Mouse (Mus musculus) olfactory bulb, adult 2 months (tissue): ENCODE measurements around the gene Zbtb42. TPM values are rescaled to one million over a fixed set of nuclear protein-coding genes. Genes with fewer than 3 reads are reported as not detected.
A peak's percentile ranks its signal among the peaks of the same experiment; 100 is the strongest.

Experiments used
- H3K27ac ChIP-seq: fragments of 200-500 bp; 2 replicates; pipeline ENCODE4 v1.5.1; 2012; ENCODE audit warnings: low read depth, low read length; ENCODE audit not compliant: insufficient read depth
- H3K4me1 ChIP-seq: fragments of 200-500 bp; 2 replicates; pipeline ENCODE4 v1.6.1; 2012; ENCODE audit warnings: low read length; ENCODE audit not compliant: control insufficient read depth, insufficient read depth
- H3K4me3 ChIP-seq: fragments of 200-500 bp; 2 replicates; pipeline ENCODE4 v1.5.1; 2012; ENCODE audit warnings: mild to moderate bottlenecking, low read depth, low read length, moderate library complexity; ENCODE audit not compliant: insufficient read depth
- CTCF ChIP-seq: fragments of 200-500 bp; IDR thresholded peaks from 2 replicates; pipeline ENCODE4 v1.5.1; 2012; ENCODE audit warnings: low read depth, mild to moderate bottlenecking, low read length, moderate library complexity; ENCODE audit not compliant: insufficient read depth
- POLR2A ChIP-seq: fragments of 200-500 bp; IDR thresholded peaks from 2 replicates; pipeline ENCODE4 v1.6.1; 2012; ENCODE audit warnings: mild to moderate bottlenecking, low read depth, low read length, moderate library complexity; ENCODE audit not compliant: insufficient read depth
- WGBS: fragments of 180-500 bp; shearing (Covaris S2); methylation state at CpG from one replicate; pipeline ENCODE4 v1.1.7; 2018; 5-methylcytosine and 5-hydroxymethylcytosine counted together
- polyA plus RNA-seq: library from polyadenylated mRNA; stranded (reverse); fragments of >200 nt; gene quantifications from 2 replicates; pipeline ENCODE4 v1.2.4, GENCODE M21; 2012; ENCODE audit warnings: low replicate concordance; ENCODE audit not compliant: missing spikeins, insufficient read depth, insufficient read length

The Zbtb42 gene
- polyA plus RNA-seq, 1 experiment: not detected

DNA sequence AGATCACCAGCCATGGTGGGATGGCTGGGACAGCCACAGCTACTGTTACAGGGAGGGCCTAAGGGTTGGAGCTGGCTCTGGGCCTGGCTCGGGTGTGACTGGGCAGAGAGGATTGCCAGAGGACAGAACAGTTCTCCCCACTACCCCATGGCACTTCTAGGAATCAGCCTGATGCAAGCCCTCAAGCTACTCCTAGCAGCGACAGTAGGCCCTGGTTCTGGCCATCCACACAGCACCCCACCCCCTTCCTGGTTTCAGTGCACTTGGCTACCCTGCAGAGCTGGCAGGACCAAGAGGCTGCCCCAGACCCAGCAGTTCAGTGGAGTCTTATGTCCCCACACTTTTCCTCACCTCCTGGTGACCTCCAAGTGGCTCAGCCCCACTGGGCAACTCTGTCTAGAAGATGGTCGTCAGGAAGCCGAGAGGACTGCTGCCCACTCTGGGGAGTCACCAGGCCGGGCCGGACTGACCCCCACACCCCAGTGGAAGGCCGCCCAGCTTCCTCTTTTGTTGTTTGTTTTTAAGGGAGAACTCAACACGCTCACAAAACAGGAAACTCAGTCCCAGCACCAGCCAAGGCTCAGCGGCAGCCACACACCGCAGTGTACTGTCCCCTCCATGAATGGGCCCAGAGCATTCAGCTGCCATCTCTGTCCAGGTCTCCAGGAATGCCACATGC is 10.9 kb upstream of the Zbtb42 start:
- no peak overlapping the region for H3K27ac ChIP-seq
- TF ChIP-seq POLR2A (no peak), CTCF (no peak)
- WGBS: 40% methylated on average over 10 of the region's 10 CpGs
- H3K4me3 ChIP-seq: no peak overlapping the region
- H3K4me1 ChIP-seq: peaks cover 74% of the 10 kb centered on the region

GRCm38 (mm10) chr12:112670718-112671393 is 7.8 kb upstream of the Zbtb42 start:
- peaks cover 67% of the 10 kb centered on the region for H3K4me1 ChIP-seq
- 40% methylated on average over 9 of the region's 9 CpGs for WGBS

DNA sequence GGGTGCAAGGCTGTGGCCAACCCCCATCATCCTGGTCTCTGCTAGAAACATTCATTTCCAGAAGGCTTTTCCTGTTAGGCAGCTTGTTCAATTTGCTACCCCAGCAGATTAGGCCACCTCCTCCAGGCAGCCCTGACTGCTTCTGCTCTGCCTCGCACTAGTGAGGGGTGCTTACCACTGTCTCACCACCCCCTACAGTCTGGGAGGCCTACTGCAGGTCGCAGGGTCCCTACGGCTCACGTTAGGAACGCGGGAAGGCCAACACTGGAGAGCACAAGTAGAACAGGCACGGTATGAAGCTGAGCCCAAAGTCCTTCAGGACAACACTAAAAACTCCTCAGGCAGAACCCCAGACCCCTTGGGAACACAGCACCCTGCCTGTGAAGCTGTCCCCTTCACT is 6.7 kb upstream of the Zbtb42 start:
- WGBS: 82% methylated on average over 7 of the region's 7 CpGs
- Histone ChIP-seq H3K4me1 (peaks cover 57% of the 10 kb centered on the region), H3K4me3 (no peak overlapping the region), H3K27ac (no peak overlapping the region)
- TF ChIP-seq POLR2A (no peak), CTCF (no peak)

More at GRCm38 (mm10) chr12:112670718-112671393, 7.8 kb upstream of the Zbtb42 start:
- no peak overlapping the region for H3K4me3 ChIP-seq
- TF ChIP-seq POLR2A (no peak), CTCF (no peak)
- no peak overlapping the region for H3K27ac ChIP-seq

- no peak overlapping the region for H3K27ac ChIP-seq
- peaks cover 48% of the 10 kb centered on the region for H3K4me1 ChIP-seq
- TF ChIP-seq POLR2A (no peak), CTCF (no peak)
- 4% methylated on average over 21 of the region's 21 CpGs for WGBS
- H3K4me3 ChIP-seq: peak overlapping the region; percentile 99
These were observed 5.7 kb upstream of the Zbtb42 start for GRCm38 (mm10) chr12:112672744-112673575.

DNA sequence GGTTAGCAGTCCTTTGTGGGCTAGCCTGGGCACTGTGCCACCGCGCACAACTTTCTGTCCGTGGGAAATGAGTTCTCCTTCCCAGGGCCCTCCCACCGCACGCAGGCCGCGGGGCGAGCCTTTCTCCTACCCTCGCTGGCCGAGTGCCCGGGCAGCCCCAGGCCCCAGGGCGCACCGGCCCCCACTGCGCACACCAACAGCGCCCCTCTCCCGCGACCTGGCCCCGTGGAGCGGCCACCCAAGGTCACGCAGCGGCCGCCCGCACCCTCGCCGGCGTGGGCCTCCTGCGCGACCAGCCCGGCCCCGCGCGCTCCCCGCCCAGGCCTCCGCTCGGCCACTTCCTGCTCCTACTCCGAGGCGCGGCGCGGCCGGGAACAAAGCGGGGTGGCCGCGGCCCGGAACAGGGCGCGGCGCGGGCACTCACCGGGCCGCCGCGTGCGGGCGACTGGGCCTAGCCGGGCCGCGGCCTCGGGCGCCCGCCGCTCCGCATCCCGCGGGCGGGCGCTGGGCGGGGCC is 5.0 kb upstream of the Zbtb42 start:
- H3K4me1 ChIP-seq: peaks cover 48% of the 10 kb centered on the region

DNA sequence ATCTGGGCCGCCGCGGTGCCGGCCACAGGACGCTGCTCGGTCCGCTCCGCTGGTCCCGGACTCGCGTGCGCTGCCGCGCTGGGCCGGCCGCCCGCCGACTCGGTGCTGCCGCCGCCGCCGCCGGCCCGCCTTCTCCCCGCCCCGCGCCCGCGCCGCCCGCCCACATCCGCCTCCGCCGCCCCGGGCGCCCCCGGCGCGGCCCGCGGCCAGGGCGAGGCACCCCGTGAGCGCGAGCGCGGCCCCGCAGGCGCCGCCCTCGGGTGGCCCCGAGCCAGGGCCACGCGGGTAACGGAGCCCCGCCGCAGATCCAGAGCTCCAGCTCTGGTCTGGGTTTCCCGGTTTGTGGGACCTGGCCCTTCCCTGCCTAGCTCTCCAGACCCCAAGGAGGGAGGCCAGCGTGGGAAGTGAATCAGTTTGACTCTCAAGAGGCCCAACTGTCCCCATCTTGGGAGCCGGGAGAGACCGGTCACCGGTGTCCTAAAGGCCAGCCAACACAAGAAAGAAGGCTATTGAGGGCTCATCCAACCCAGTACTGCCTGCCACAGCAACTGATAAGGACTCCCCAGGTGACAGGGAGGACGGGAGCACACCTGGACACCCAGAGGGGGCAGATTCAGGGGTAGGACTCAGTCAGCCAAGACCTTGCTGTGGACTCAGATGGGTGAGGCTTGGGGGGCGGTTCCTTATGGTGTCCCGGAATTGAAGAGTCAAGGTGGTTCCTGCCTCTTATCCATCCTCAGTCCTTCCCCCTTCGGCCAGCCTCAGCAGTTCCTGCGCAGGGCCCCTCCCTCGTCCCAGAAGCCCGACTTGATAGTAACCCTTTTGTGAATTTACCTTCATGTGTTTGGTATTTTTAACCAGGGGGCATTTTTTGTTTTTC is 4.3 kb upstream of the Zbtb42 start, which contains the start of gene Akt1:
Akt1 (minus strand) TSS at position 753 of the 880 bp plus-strand sequence.
- WGBS: 16% methylated on average over 70 of the region's 70 CpGs
- Histone ChIP-seq H3K4me1 (peaks cover 53% of the 10 kb centered on the region), H3K27ac (peak within 1 kb of the TSS; percentile 63), H3K4me3 (peak within 1 kb of the TSS; percentile 99)
- TF ChIP-seq POLR2A (no peak), CTCF (no peak)

More for the DNA sequence above, 5.0 kb upstream of the Zbtb42 start:
- 6% methylated on average over 68 of the region's 68 CpGs for WGBS
- H3K4me3 ChIP-seq: peak overlapping the region; percentile 99
- no peak for TF ChIP-seq POLR2A
- no peak for TF ChIP-seq CTCF
- H3K27ac ChIP-seq: peak overlapping the region; percentile 63

DNA sequence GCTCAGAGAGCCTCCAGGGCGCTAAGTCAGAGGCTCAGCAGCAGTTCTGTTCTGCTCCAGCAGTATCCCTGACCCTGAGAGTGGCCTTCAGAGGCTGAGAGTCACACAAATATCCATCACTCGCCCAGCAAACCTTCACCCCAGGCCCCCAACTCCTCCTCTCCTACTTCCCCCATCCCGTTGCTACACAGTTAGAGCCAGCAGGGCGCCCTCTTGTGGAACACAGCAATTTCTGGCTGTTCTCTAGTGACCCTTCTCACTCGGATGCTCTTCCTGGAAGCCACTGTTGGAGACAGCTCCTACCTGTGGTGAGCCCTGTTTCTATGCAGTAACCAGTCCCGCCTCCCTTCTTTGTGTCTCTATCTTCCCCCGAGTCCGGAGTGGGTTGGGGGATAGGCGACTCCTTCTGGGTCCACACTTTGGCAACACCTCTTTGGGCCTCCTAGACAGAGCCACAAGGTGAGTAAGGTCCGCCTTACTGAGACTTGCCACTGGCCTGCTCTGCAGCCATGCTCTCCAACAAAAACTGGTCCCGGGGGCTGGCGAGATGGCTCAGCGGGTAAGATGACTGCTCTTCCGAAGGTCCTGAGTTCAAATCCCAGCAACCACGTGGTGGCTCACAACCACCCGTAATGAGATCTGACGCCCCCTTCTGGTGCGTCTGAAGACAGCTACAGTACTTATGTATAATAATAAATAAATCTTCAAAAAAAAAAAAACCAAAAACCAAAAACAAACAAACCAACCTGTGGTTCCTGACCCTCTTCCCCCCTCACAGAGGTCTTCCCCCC is 3.2 kb upstream of the Zbtb42 start:
- TF ChIP-seq POLR2A (no peak), CTCF (peak; percentile 26; the same call in 1 of the 2 replicates)
- Histone ChIP-seq H3K4me3 (no peak overlapping the region), H3K27ac (no peak overlapping the region), H3K4me1 (peaks cover 58% of the 10 kb centered on the region)
- 19% methylated on average over 18 of the region's 18 CpGs for WGBS

DNA sequence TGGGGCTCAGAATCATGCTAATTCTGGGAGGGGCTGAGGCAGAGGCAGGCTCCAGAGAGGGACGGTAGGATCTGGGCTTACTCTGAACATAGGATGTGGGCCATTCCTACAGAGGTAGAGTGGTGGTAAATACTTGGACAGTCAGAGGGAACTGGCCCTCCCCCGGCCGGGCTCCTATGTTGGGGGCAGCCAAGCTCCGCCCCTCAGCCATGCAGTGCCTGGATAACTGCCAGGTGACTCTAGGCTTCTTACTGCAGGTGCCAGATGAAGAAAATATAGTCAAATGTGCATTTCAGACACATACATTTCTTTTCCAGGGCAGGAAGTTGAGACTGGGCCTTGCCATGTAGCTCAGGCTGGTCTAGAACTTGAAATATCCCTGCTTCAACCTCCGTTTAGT is 1.6 kb upstream of the Zbtb42 start:
- 56% methylated on average over 5 of the region's 5 CpGs for WGBS
- Histone ChIP-seq H3K4me3 (no peak overlapping the region), H3K27ac (no peak overlapping the region), H3K4me1 (peaks cover 49% of the 10 kb centered on the region)
- TF ChIP-seq POLR2A (no peak), CTCF (no peak)
